Mouse (Mus musculus) heart, embryonic 14.5 days (tissue): ENCODE results near the gene Map3k5. TPM values are rescaled to one million over a fixed set of nuclear protein-coding genes. Genes with fewer than 3 reads are reported as not detected.

Experiments
- ATAC-seq: fragments of 200-750 bp; cut with Nextera tagmentation; 2 replicates; pipeline ENCODE4 v1.8.0; 2017; ENCODE audit warnings: low read depth, moderate TSS enrichment; ENCODE audit not compliant: insufficient number of reproducible peaks, insufficient read depth, low FRiP score
- H3K27ac ChIP-seq, 2 experiments: fragments of 200-500 bp in 1 of 2; fragments of 300-500 bp in 1 of 2; sonication (generic) in 1 of 2; replicated peaks in 1 of 2; 2 replicates each; pipeline ENCODE4 v1.5.1; 2012 to 2014; ENCODE audit warnings: low read depth in 2 of 2, low read length in 2 of 2, control low read depth in 1 of 2, mild to moderate bottlenecking in 1 of 2, mixed read lengths in 1 of 2; ENCODE audit not compliant: control insufficient read depth in 1 of 2, insufficient read depth in 1 of 2
- H3K27me3 ChIP-seq: fragments of 300-500 bp; sonication (generic); 2 replicates; pipeline ENCODE4 v1.6.1; 2014; ENCODE audit warnings: mild to moderate bottlenecking, low read length, control low read depth; ENCODE audit not compliant: control insufficient read depth, insufficient read depth
- H3K36me3 ChIP-seq: fragments of 300-500 bp; sonication (generic); 2 replicates; pipeline ENCODE4 v1.6.1; 2014; ENCODE audit warnings: mild to moderate bottlenecking, control low read depth, low read length, mixed read lengths; ENCODE audit not compliant: control insufficient read depth, insufficient read depth
- H3K4me1 ChIP-seq, 2 experiments: fragments of 200-500 bp in 1 of 2; fragments of 300-500 bp in 1 of 2; sonication (generic) in 1 of 2; 2 replicates each; pipeline ENCODE4 v1.6.1; 2012 to 2014; ENCODE audit warnings: low read length in 2 of 2, control low read depth in 1 of 2, mixed read lengths in 1 of 2; ENCODE audit not compliant: control insufficient read depth in 2 of 2, insufficient read depth in 2 of 2
- H3K4me2 ChIP-seq: fragments of 300-500 bp; sonication (generic); 2 replicates; pipeline ENCODE4 v1.6.1; 2014; ENCODE audit warnings: mild to moderate bottlenecking, low read length
- H3K4me3 ChIP-seq, 2 experiments: fragments of 200-500 bp in 1 of 2; fragments of 300-500 bp in 1 of 2; sonication (generic) in 1 of 2; 2 replicates each; pipeline ENCODE4 v1.5.1; 2012 to 2014; ENCODE audit warnings: low read length in 2 of 2, mild to moderate bottlenecking in 2 of 2, control low read depth in 1 of 2, low read depth in 1 of 2, moderate library complexity in 1 of 2; ENCODE audit not compliant: control insufficient read depth in 1 of 2, insufficient read depth in 1 of 2
- H3K9ac ChIP-seq: fragments of 300-500 bp; sonication (generic); 2 replicates; pipeline ENCODE4 v1.6.1; 2014; ENCODE audit warnings: mild to moderate bottlenecking, low read length
- H3K9me3 ChIP-seq: fragments of 300-500 bp; sonication (generic); 2 replicates; pipeline ENCODE4 v1.6.1; 2016; ENCODE audit warnings: low read length, control low read depth; ENCODE audit not compliant: control insufficient read depth
- WGBS: fragments of 180-500 bp; shearing (Covaris S2); extraction: QIAGEN DNeasy Blood & Tissue Kit; methylation state at CpG from one replicate; pipeline ENCODE4 v1.1.7; 2014; 5-methylcytosine and 5-hydroxymethylcytosine counted together
- polyA plus RNA-seq: library from polyadenylated mRNA; unstranded; fragments of >200 nt; fragmentation: Nextera tagmentation; extraction: Ambion mirVana; gene quantifications from 2 replicates; pipeline ENCODE4 v1.2.1, GENCODE M21; 2014

The Map3k5 gene
- polyA plus RNA-seq, 1 experiment from 2014 or later, result 4.5 TPM

GRCm38 (mm10) chr10:20021670-20022468 lies 87.6 kb downstream of the Map3k5 start:
- H3K4me1 ChIP-seq, result no peaks in the 10 kb centered on the region
- 0 out of 2 replicates have a peak, but pooled peaks cover 3% of the 10 kb centered on the region for H3K36me3 ChIP-seq
- no peak overlapping the region for H3K4me2 ChIP-seq
- no peaks in the 10 kb centered on the region for H3K27me3 ChIP-seq
- H3K27ac ChIP-seq, result no peak overlapping the region
- 84% methylated on average over 15 of the region's 15 CpGs for WGBS
- H3K9ac ChIP-seq, result no peak overlapping the region
- no peak overlapping the region for H3K4me3 ChIP-seq
- H3K9me3 ChIP-seq, result peaks cover 5% of the 10 kb centered on the region; the same call in 1 of the 2 replicates
- ATAC-seq, result no peak

DNA sequence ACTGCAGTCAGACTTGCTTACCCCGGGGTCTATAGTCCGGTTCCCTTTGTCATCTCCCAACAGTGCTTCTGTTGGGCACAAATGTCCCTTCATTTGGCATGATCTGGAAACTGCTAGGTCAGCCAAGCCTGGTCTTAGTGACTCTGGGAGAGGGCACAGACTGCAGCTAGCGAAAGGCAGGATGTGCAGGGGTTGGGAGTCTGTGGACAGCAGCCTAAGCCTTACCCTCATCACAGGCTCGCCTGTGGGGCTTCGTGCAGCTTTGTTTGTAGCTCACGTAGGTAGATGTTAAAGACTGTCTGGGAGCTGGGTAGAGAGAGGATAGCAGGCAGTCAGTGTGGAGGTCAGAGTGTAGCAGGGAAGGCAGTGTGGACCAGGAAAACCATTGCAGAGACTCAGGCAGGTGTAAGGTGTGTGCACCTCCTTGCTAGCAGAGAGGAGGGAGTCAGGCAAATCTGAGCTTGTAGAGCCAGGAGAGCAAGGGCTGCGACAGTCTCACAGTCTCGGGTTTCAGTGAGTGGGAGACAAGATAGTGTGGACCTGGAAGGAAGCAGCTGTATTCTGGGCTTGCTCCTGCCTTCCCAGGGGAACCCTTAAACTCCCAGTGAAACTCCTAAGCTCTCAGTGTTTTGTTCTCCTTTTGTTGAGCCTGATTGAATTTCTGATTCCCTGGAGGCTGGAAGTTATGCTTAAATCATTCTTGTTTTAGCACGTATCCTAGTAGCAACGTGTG lies 88.5 kb downstream of the Map3k5 start:
- no peak overlapping the region for H3K4me3 ChIP-seq
- H3K4me1 ChIP-seq, result no peaks in the 10 kb centered on the region
- H3K36me3 ChIP-seq, result 0 out of 2 replicates have a peak, but pooled peaks cover 3% of the 10 kb centered on the region
- 60% methylated on average over 10 of the region's 10 CpGs for WGBS
- H3K4me2 ChIP-seq, result no peak overlapping the region
- H3K27me3 ChIP-seq, result no peaks in the 10 kb centered on the region
- no peak overlapping the region for H3K9ac ChIP-seq
- peaks cover 4% of the 10 kb centered on the region; the same call in 1 of the 2 replicates for H3K9me3 ChIP-seq
- no peak for ATAC-seq
- no peak overlapping the region for H3K27ac ChIP-seq

- no peak for ATAC-seq
- 70% methylated on average over 10 of the region's 10 CpGs for WGBS
These were observed 89.3 kb downstream of the Map3k5 start for GRCm38 (mm10) chr10:20023524-20023923.

GRCm38 (mm10) chr10:20024891-20025290 lies 90.6 kb downstream of the Map3k5 start:
- no peak overlapping the region for H3K27ac ChIP-seq
- no peak overlapping the region for H3K4me3 ChIP-seq
- no peak overlapping the region for H3K4me2 ChIP-seq
- no peak overlapping the region for H3K9ac ChIP-seq
- WGBS, result 93% methylated on average over 10 of the region's 10 CpGs
- H3K4me1 ChIP-seq, result no peaks in the 10 kb centered on the region
- H3K27me3 ChIP-seq, result no peaks in the 10 kb centered on the region
- no peak for ATAC-seq
- 0 out of 2 replicates have a peak, but pooled peaks cover 9% of the 10 kb centered on the region for H3K36me3 ChIP-seq
- no peaks in the 10 kb centered on the region for H3K9me3 ChIP-seq

More at GRCm38 (mm10) chr10:20023524-20023923, 89.3 kb downstream of the Map3k5 start:
- no peaks in the 10 kb centered on the region for H3K9me3 ChIP-seq
- H3K27me3 ChIP-seq, result no peaks in the 10 kb centered on the region
- H3K4me1 ChIP-seq, result no peaks in the 10 kb centered on the region
- no peak overlapping the region for H3K9ac ChIP-seq
- no peak overlapping the region for H3K4me2 ChIP-seq
- H3K4me3 ChIP-seq, result no peak overlapping the region
- 0 out of 2 replicates have a peak, but pooled peaks cover 3% of the 10 kb centered on the region for H3K36me3 ChIP-seq
- no peak overlapping the region for H3K27ac ChIP-seq

- Histone ChIP-seq H3K27ac (no peak overlapping the region), H3K4me3 (no peak overlapping the region), H3K9me3 (no peaks in the 10 kb centered on the region), H3K27me3 (no peaks in the 10 kb centered on the region), H3K4me2 (no peak overlapping the region), H3K36me3 (0 out of 2 replicates have a peak, but pooled peaks cover 9% of the 10 kb centered on the region), H3K4me1 (no peaks in the 10 kb centered on the region), H3K9ac (no peak overlapping the region)
- 73% methylated on average over 12 of the region's 12 CpGs for WGBS
- no peak for ATAC-seq
These were observed 91.7 kb downstream of the Map3k5 start for GRCm38 (mm10) chr10:20025781-20026520.

DNA sequence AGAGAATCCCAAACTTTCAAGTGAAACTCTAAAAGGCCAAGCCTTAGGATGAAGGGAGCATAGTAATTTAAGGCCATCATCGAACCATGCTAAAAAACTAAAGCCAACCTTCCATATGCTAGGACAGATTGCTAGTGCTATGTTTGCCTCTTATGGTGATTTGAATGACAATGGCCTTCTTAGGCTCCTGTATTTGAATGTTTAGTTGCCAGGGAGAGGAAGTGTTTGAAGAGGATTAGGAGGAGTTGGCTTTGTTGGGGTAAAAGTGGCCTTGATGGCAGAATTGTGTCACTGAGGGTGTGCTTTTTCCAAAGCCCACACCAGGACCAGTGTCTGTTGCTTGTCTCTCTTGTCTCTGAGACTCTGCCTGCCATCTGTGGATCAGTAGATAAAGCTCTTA lies 96.4 kb downstream of the Map3k5 start:
- no peaks in the 10 kb centered on the region for H3K27me3 ChIP-seq
- WGBS, result 97% methylated on average over 1 of the region's 1 CpGs
- H3K36me3 ChIP-seq, result 0 out of 2 replicates have a peak, but pooled peaks cover 11% of the 10 kb centered on the region
- H3K4me2 ChIP-seq, result no peak overlapping the region
- no peaks in the 10 kb centered on the region for H3K9me3 ChIP-seq
- ATAC-seq, result no peak
- peaks cover 3 to 8% of the 10 kb centered on the region in 2 experiments for H3K4me1 ChIP-seq
- H3K4me3 ChIP-seq, result no peak overlapping the region
- H3K9ac ChIP-seq, result no peak overlapping the region
- no peak overlapping the region for H3K27ac ChIP-seq

- no peak overlapping the region for H3K9ac ChIP-seq
- peak overlapping the region; percentile 49 to 61 for H3K27ac ChIP-seq
- H3K9me3 ChIP-seq, result no peaks in the 10 kb centered on the region
- no peaks in the 10 kb centered on the region for H3K27me3 ChIP-seq
- 0 out of 2 replicates have a peak, but pooled peaks cover 11% of the 10 kb centered on the region for H3K36me3 ChIP-seq
- peak; percentile 73; the same call in 1 of the 2 replicates for ATAC-seq
- H3K4me2 ChIP-seq, result no peak overlapping the region
- H3K4me3 ChIP-seq, result no peak overlapping the region
- H3K4me1 ChIP-seq, result peaks cover 3 to 8% of the 10 kb centered on the region in 2 experiments
- 35% methylated on average over 2 of the region's 2 CpGs for WGBS
These were observed 97.7 kb downstream of the Map3k5 start for GRCm38 (mm10) chr10:20031936-20032335.
